Mouse (Mus musculus) heart, postnatal 10 days (tissue): ENCODE results near the gene Ces1a. TPM values are rescaled to one million over a fixed set of nuclear protein-coding genes. Genes with fewer than 3 reads are reported as not detected.

Experiments used
- DNase-seq, 2 experiments: peaks; one replicate each; pipeline ENCODE4 v3.0.0; 2021
- intact Hi-C: fragments of 180-260 bp; cut with DNase I; formaldehyde crosslinking; loops from one replicate; pipeline ENCODE4 v1.15.1; 2025
- total RNA-seq, 2 experiments: library from RNA; stranded (reverse); gene quantifications; 2 replicates each; pipeline ENCODE4 v1.2.3; 2021

Ces1a gene
- total RNA-seq: not detected

GRCm38 (mm10) chr8:93048092-93048491, at the start of gene Ces1a:
TSS of gene Ces1a (minus strand) at chr8:93048192.
- intact Hi-C loops: loop anchor here (2.0 kb wide), 1 partner anchor 37 kb away; no protein-coding TSS in a partner anchor
- no peak for DNase-seq

- intact Hi-C loops: loop anchor here (1.0 to 2.0 kb wide), 2 partner anchors 37 to 84 kb away; no protein-coding TSS in a partner anchor
- peak; percentile 34 to 56 for DNase-seq
These were observed 47.4 kb upstream of the Ces1a start for GRCm38 (mm10) chr8:93095376-93095775.

- intact Hi-C loops: no loop called here
- no peak for DNase-seq
These were observed 43.3 kb upstream of the Ces1a start for GRCm38 (mm10) chr8:93091324-93091723.

- no peak for DNase-seq
- intact Hi-C loops: no loop called here
These were observed 40.7 kb upstream of the Ces1a start for GRCm38 (mm10) chr8:93088686-93089122.

GRCm38 (mm10) chr8:93088193-93088592, 40.2 kb upstream of the Ces1a start:
- intact Hi-C loops: no loop called here
- no peak for DNase-seq

- intact Hi-C loops: no loop called here
- DNase-seq: no peak
These were observed 31.9 kb upstream of the Ces1a start, which contains the start of gene Ces1b for GRCm38 (mm10) chr8:93079887-93080286. TSS of gene Ces1b (minus strand) at chr8:93080017.

GRCm38 (mm10) chr8:93075251-93075650, 27.3 kb upstream of the Ces1a start:
- DNase-seq: peak; percentile 22 to 52

GRCm38 (mm10) chr8:93063416-93064117, 15.6 kb upstream of the Ces1a start:
- intact Hi-C loops: no loop called here
- no peak for DNase-seq

More at GRCm38 (mm10) chr8:93075251-93075650, 27.3 kb upstream of the Ces1a start:
- intact Hi-C loops: no loop called here

- intact Hi-C loops: loop anchor here (1.0 to 2.0 kb wide), 3 partner anchors 36 to 371 kb away; no protein-coding TSS in a partner anchor
- DNase-seq: peak; percentile 67 to 79
These were observed 11.2 kb upstream of the Ces1a start for GRCm38 (mm10) chr8:93059185-93059584.

GRCm38 (mm10) chr8:93055238-93055637, 7.2 kb upstream of the Ces1a start:
- no peak for DNase-seq
- intact Hi-C loops: no loop called here

GRCm38 (mm10) chr8:93048510-93049416, 771 bp upstream of the Ces1a start:
- intact Hi-C loops: loop anchor here (2.0 kb wide), 1 partner anchor 38 kb away; no protein-coding TSS in a partner anchor
- peak; percentile 18 to 34 for DNase-seq

GRCm38 (mm10) chr8:93043083-93043482, 4.9 kb downstream of the Ces1a start:
- DNase-seq: no peak
- intact Hi-C loops: no loop called here

GRCm38 (mm10) chr8:93040776-93041567, 7.0 kb downstream of the Ces1a start:
- DNase-seq: peak; percentile 42 to 46
- intact Hi-C loops: no loop called here

- no peak for DNase-seq
- intact Hi-C loops: no loop called here
These were observed 7.7 kb downstream of the Ces1a start for GRCm38 (mm10) chr8:93040256-93040655.

- DNase-seq: no peak
- intact Hi-C loops: no loop called here
These were observed 9.2 kb downstream of the Ces1a start for GRCm38 (mm10) chr8:93038831-93039230.

GRCm38 (mm10) chr8:93030664-93031063, 17.3 kb downstream of the Ces1a start:
- no peak for DNase-seq
- intact Hi-C loops: no loop called here

- intact Hi-C loops: no loop called here
- no peak for DNase-seq
These were observed 26.3 kb downstream of the Ces1a start for GRCm38 (mm10) chr8:93021738-93022137.

- no peak for DNase-seq
- intact Hi-C loops: loop anchor here (10.0 kb wide), 1 partner anchor 481 kb away; no protein-coding TSS in a partner anchor
These were observed 33.7 kb downstream of the Ces1a start for GRCm38 (mm10) chr8:93014300-93014699.

- peak in 1 of 2 experiments; percentile 23 for DNase-seq
- intact Hi-C loops: loop anchor here (10.0 kb wide), 1 partner anchor 483 kb away; no protein-coding TSS in a partner anchor
These were observed 35.8 kb downstream of the Ces1a start for GRCm38 (mm10) chr8:93012226-93012625.

- peak; percentile 85 to 92 for DNase-seq
- intact Hi-C loops: loop anchor here (1.0 to 10.0 kb wide), 4 partner anchors 37 to 483 kb away; partner anchors contain the start of gene Ces1a
These were observed 36.6 kb downstream of the Ces1a start for GRCm38 (mm10) chr8:93011439-93011838.
